Mouse (Mus musculus): ENCODE data around the gene Kctd12.

GRCm38 (mm10) chr14:103012563-103013150 lies 30.2 kb upstream of the Kctd12 start:
- TF ChIP-seq CTCF (IDR thresholded peaks at IDR 0.05; ENCODE audit: low read depth) (peak; percentile 82), EP300 (IDR thresholded peaks at IDR 0.05; ENCODE audit: low read depth) (no peak)

All from heart, postnatal 0 days (tissue).